Mouse (Mus musculus) neural tube, embryonic 11.5 days (tissue): ENCODE data around the gene Gdf11. TPM values are rescaled to one million over a fixed set of nuclear protein-coding genes. Genes with fewer than 3 reads are reported as not detected.
A peak's percentile ranks its signal among the peaks of the same experiment; 100 is the strongest.

ENCODE experiments used
- ATAC-seq: fragments of 200-750 bp; cut with Nextera tagmentation; 2 replicates; pipeline ENCODE4 v1.8.0; 2017; ENCODE audit warnings: moderate number of reproducible peaks, mild to moderate bottlenecking, moderate TSS enrichment, moderate library complexity; ENCODE audit not compliant: insufficient read depth, low FRiP score, low TSS enrichment
- DNase-seq: peaks from one replicate; pipeline ENCODE4 v3.0.0-alpha.2; 2015; ENCODE audit warnings: low spot score
- H3K27ac ChIP-seq: fragments of 300-500 bp; sonication (generic); 2 replicates; pipeline ENCODE4 v1.5.1; 2014; ENCODE audit warnings: low read depth, mild to moderate bottlenecking, low read length
- H3K27me3 ChIP-seq: fragments of 300-500 bp; sonication (generic); 2 replicates; pipeline ENCODE4 v1.6.1; 2014; ENCODE audit warnings: mild to moderate bottlenecking, low read length, mixed read lengths; ENCODE audit not compliant: control insufficient read depth, insufficient read depth
- H3K36me3 ChIP-seq: fragments of 300-500 bp; sonication (generic); 2 replicates; pipeline ENCODE4 v1.6.1; 2014; ENCODE audit warnings: mild to moderate bottlenecking, low read length, moderate library complexity, mixed read lengths; ENCODE audit not compliant: control insufficient read depth, insufficient read depth
- H3K4me1 ChIP-seq: fragments of 300-500 bp; sonication (generic); 2 replicates; pipeline ENCODE4 v1.6.1; 2014; ENCODE audit warnings: low read length, mixed read lengths; ENCODE audit not compliant: control insufficient read depth, insufficient read depth
- H3K4me2 ChIP-seq: fragments of 300-500 bp; sonication (generic); 2 replicates; pipeline ENCODE4 v1.6.1; 2014; ENCODE audit warnings: low read depth, mild to moderate bottlenecking, moderate library complexity
- H3K4me3 ChIP-seq: fragments of 300-500 bp; sonication (generic); 2 replicates; pipeline ENCODE4 v1.5.1; 2014; ENCODE audit warnings: low read depth, low read length
- H3K9ac ChIP-seq: fragments of 300-500 bp; sonication (generic); 2 replicates; pipeline ENCODE4 v1.6.1; 2014; ENCODE audit warnings: mild to moderate bottlenecking, low read length
- H3K9me3 ChIP-seq: fragments of 300-500 bp; sonication (generic); 2 replicates; pipeline ENCODE4 v1.6.1; 2016; ENCODE audit warnings: low read length; ENCODE audit not compliant: control insufficient read depth
- WGBS: fragments of 180-500 bp; shearing (Covaris S2); extraction: QIAGEN DNeasy Blood & Tissue Kit; methylation state at CpG from one replicate; pipeline ENCODE4 v1.1.7; 2014; 5-methylcytosine and 5-hydroxymethylcytosine counted together
- polyA plus RNA-seq: library from polyadenylated mRNA; unstranded; fragments of >200 nt; fragmentation: Nextera tagmentation; extraction: Ambion mirVana; gene quantifications from 2 replicates; pipeline ENCODE4 v1.2.1, GENCODE M21; 2014

Gene Gdf11
- 16.4 and 17.7 TPM in 2 replicates for polyA plus RNA-seq

- Histone ChIP-seq H3K4me3 (peak within 1 kb of the TSS; percentile 80), H3K27me3 (peaks cover 5% of the 10 kb centered on the region), H3K27ac (peak within 1 kb of the TSS; percentile 95), H3K9me3 (no peaks in the 10 kb centered on the region), H3K4me1 (peaks cover 16% of the 10 kb centered on the region), H3K4me2 (peak within 1 kb of the TSS; percentile 68), H3K36me3 (no peaks in the 10 kb centered on the region), H3K9ac (peak within 1 kb of the TSS; percentile 84)
- under 1% methylated on average over 65 of the region's 89 CpGs for WGBS
- ATAC-seq, result peak; percentile 86
- DNase-seq, result peak; percentile 90
Measured at GRCm38 (mm10) chr10:128891296-128892094, at the start of gene Gdf11. TSS of gene Gdf11 (minus strand) at chr10:128891718.

DNA sequence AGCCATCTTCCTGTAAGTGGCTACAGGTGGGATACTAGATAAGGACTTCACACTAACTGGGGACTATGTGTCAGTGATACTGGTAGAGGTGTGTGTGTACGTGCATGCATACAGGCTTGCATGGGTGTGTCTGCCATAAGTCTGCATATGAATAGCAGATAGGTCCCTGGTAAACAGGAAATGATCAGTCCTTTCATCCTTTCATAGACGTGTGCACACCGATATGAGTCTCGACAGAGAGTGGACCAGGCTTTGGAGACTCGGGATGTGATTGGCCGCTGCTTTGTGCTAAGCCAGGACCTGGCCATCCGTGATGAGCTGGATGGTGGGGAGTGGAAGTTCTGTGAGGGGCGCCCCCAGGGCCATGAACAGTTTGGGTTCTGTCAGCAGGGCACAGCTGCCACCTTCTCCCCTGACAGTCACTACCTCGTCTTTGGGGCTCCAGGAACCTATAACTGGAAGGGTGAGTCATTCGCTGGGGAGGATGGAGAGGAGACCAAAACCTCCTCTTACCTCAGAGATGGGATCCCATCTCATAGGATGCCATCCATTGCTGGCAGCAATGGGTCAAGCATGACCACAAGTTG, 49.0 kb upstream of the Gdf11 start:
- ATAC-seq (no peak), DNase-seq (no peak)

DNA sequence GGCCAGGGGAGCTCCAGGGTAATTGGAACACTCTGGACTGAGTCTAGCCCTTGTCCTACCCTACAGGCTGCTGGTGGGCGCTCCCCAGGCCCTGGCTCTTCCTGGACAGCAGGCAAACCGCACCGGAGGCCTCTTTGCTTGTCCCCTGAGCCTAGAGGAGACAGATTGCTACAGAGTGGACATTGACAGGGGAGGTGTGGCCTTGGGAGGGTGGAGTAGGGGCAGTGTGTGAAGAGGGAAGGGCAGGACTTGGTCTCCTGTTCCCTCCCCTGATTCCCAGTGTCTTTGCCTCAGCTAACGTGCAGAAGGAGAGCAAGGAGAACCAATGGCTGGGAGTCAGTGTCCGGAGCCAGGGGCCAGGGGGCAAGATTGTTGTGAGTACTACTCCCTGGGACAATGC, 47.5 kb upstream of the Gdf11 start:
- Histone ChIP-seq H3K4me3 (no peak overlapping the region), H3K4me2 (no peak overlapping the region), H3K9ac (no peak overlapping the region), H3K27ac (no peak overlapping the region), H3K36me3 (no peaks in the 10 kb centered on the region), H3K27me3 (peaks cover 14% of the 10 kb centered on the region), H3K4me1 (no peaks in the 10 kb centered on the region), H3K9me3 (no peaks in the 10 kb centered on the region)
- DNase-seq (no peak), ATAC-seq (no peak)
- 59% methylated on average over 5 of the region's 5 CpGs for WGBS

More for the DNA sequence above, 49.0 kb upstream of the Gdf11 start:
- Histone ChIP-seq H3K27ac (no peak overlapping the region), H3K4me2 (no peak overlapping the region), H3K4me3 (no peak overlapping the region), H3K9ac (no peak overlapping the region), H3K36me3 (no peaks in the 10 kb centered on the region), H3K27me3 (no peaks in the 10 kb centered on the region), H3K9me3 (no peaks in the 10 kb centered on the region), H3K4me1 (no peaks in the 10 kb centered on the region)
- WGBS, result 85% methylated on average over 10 of the region's 10 CpGs

- ATAC-seq (no peak), DNase-seq (no peak)
- Histone ChIP-seq H3K4me3 (no peak overlapping the region), H3K36me3 (no peaks in the 10 kb centered on the region), H3K27me3 (peaks cover 19% of the 10 kb centered on the region), H3K4me1 (no peaks in the 10 kb centered on the region), H3K4me2 (no peak overlapping the region), H3K9me3 (no peaks in the 10 kb centered on the region), H3K9ac (no peak overlapping the region), H3K27ac (no peak overlapping the region)
- 82% methylated on average over 9 of the region's 9 CpGs for WGBS
Measured at GRCm38 (mm10) chr10:128938457-128938856, 46.9 kb upstream of the Gdf11 start.

GRCm38 (mm10) chr10:128937756-128938390, 46.4 kb upstream of the Gdf11 start:
- Histone ChIP-seq H3K9me3 (no peaks in the 10 kb centered on the region), H3K27ac (no peak overlapping the region), H3K27me3 (peaks cover 24% of the 10 kb centered on the region), H3K4me1 (no peaks in the 10 kb centered on the region), H3K9ac (no peak overlapping the region), H3K36me3 (no peaks in the 10 kb centered on the region), H3K4me2 (no peak overlapping the region), H3K4me3 (no peak overlapping the region)
- no peak for DNase-seq
- ATAC-seq, result no peak
- WGBS, result 69% methylated on average over 12 of the region's 12 CpGs

DNA sequence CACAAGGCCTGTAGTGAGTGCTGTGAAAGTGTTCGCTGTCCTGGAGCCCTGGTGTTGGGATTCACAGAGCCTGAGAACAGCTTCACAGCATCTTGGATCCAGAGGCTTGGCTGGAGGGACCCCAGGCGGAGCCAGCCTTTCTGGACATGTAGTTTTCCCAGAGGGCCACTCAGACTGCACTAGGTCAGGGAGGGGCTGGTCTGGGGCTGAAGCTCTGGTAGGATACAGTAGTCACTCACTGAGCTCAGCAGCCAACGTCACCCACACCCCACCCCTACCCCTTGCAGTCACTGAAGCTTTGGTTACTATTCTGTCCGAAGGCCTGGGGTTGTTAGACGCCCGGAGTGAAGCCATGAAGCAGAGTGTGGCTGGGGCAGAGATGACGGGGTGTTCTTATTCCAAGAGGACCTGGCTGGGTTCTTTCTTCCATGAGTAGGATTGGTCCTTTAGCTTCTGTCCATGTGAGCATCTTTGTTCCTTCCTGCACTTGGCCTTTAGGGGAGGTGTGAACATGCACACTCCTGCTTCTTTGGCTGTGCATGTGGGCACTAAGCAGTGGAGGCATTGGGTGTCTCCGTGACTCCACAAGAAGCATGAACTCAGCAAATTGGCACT, 44.4 kb upstream of the Gdf11 start:
- DNase-seq, result no peak
- Histone ChIP-seq H3K4me2 (no peak overlapping the region), H3K27ac (no peak overlapping the region), H3K36me3 (no peaks in the 10 kb centered on the region), H3K27me3 (peaks cover 34% of the 10 kb centered on the region), H3K4me3 (no peak overlapping the region), H3K9me3 (no peaks in the 10 kb centered on the region), H3K4me1 (no peaks in the 10 kb centered on the region), H3K9ac (no peak overlapping the region)
- WGBS, result 75% methylated on average over 8 of the region's 8 CpGs
- ATAC-seq, result no peak

DNA sequence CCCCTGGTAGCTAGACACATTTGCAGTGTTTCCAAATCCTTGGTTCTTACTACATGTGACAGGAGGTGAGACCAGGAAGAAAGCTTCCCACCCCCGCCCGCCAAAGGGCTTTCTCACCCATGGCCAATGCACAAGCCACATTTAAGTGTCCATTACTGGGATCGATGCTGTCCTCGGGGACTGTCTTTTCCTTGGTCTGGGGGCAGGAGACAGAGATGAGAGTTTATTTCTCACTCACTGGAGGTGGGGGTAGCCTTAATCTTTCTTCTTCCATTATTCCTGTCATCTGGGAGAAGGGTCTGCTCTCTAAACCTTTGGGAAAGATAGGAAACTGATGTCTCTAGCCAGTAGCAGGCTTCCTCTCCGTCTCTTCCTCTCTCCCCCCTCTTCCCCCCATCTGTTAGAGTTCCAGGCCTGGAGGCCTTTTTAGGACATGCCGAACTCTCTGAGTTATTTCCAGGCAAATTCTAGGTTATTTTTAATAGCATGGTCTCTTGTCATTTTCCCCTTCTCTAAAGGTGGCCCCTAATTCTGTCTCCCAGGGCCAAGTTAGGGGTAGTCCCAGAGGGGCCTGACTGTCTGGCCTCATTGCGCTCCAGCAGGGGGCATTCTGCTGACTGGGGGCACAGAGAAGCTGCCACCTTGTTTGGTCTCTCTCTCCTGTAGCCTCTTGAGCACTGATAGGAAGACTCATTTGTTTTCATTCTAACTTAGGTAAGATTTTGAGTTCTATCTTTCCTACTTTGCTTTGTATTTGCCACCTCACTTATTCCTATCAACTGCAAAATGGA, 43.7 kb upstream of the Gdf11 start:
- no peaks in the 10 kb centered on the region for H3K9me3 ChIP-seq
- H3K4me2 ChIP-seq, result no peak overlapping the region
- WGBS, result 65% methylated on average over 7 of the region's 7 CpGs
- ATAC-seq (no peak), DNase-seq (no peak)
- H3K36me3 ChIP-seq, result no peaks in the 10 kb centered on the region
- H3K27ac ChIP-seq, result no peak overlapping the region
- H3K27me3 ChIP-seq, result peaks cover 34% of the 10 kb centered on the region
- no peak overlapping the region for H3K4me3 ChIP-seq
- no peak overlapping the region for H3K9ac ChIP-seq
- no peaks in the 10 kb centered on the region for H3K4me1 ChIP-seq
